Mouse (Mus musculus): ENCODE data around the gene Nrsn1.
A peak's percentile ranks its signal among the peaks of the same experiment; 100 is the strongest.
"Not testable (repeated sequence)": the region's sequence is repeated elsewhere in the genome, so short reads cannot be mapped to it uniquely, and the experiment has no call there.

Gene Nrsn1

GRCm38 (mm10) chr13:25270402-25270801 lies at the start of gene Nrsn1:
Nrsn1 (minus strand) TSS chr13:25270502.
- not testable (repeated sequence) for DNase-seq (ENCODE audit: low read depth, low spot score)

DNA sequence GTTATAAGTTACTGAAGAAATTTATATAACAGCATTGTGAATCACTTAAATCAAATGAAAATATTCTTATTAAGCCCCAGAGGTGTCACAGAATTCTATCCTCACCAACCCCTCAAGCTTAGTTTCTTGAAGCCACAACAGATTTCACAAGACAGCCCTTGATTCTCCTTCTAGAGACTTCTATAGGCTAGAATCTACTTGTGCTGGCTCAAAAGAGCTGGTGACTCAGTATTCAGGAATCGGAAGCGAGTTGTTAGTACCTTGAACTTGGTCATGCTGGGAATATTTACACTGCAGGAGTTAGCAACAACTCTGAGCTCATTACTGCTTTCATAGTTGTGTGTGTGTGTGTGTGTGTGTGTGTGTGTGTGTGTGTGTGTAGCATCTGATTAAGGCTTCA lies 41.8 kb upstream of the Nrsn1 start:
- no peak for DNase-seq (ENCODE audit: low read depth, low spot score)

DNA sequence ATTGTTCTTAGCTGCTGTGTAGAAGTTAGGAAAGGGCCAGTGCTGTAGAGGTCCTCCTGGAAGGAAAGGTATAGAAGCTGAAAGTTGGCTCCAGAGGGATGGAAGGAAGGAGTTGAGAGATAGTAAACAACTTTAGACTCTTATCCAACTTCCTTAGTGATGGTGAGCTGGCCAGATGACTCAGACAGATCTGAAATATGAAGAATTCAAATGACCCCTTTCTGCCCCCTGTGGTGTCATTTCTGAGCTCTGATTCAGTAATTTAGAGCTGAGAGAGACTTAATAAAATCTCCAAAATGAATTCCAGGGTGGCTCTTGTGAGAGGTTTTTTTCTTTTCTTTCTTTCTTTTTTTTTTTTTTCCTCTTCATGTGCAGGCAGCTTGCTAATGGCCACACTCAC lies 39.8 kb upstream of the Nrsn1 start:
- DNase-seq (ENCODE audit: low read depth, low spot score), result no peak

- peak; percentile 27 for DNase-seq (ENCODE audit: low read depth, low spot score)
Observed at GRCm38 (mm10) chr13:25288736-25289135, 18.4 kb upstream of the Nrsn1 start.

DNA sequence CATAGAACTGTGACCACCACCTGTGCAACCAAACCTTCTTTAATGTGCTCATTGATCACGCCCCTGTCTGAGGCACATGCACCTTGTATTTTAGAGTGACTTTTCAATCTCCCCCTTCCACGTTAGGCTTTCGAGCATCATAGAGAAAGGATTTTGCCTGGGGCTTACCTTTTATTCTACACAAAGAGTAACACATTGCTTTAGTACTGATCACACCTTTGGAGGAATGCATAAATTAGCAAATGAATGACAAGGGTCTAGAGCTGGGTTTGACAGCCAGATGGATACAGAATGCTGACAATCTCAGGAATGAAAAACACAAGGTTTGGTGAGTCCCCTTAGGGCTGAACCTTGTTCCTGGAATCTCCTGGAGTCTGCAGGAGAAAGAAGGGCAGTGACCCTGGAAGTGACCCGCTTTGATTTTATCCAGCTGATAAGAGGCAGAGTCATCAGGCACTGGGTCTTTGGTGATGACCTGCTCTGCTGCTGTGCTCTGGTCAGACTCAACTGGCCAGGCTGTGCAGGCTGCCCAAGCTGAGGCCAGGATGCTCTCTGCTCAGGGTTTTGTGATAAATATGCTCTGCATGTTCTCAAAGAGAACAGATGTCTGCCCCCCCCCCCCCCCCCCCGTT lies 4.7 kb upstream of the Nrsn1 start:
- peak; percentile 90 for DNase-seq (ENCODE audit: low read depth, low spot score)

DNA sequence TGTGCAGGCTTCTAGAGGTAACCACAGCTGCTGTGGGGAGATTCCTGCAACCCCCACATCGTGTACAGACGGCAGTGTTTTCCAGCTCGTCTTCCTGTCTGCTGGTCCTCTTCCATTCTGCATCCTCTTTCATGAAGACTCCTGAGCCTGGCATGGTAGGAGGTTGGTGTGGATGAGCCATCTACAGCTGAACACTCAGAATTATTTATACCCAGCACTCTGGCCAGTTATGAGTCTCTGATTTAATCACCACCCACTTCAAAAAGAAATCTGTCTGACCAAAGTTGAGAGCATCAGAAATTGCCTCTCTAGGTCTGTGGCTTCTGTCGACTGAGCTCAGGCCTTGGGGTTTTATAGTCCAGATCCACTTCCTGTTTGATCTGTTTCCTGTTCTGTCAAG lies 1.9 kb upstream of the Nrsn1 start:
- DNase-seq (ENCODE audit: low read depth, low spot score), result no peak

DNA sequence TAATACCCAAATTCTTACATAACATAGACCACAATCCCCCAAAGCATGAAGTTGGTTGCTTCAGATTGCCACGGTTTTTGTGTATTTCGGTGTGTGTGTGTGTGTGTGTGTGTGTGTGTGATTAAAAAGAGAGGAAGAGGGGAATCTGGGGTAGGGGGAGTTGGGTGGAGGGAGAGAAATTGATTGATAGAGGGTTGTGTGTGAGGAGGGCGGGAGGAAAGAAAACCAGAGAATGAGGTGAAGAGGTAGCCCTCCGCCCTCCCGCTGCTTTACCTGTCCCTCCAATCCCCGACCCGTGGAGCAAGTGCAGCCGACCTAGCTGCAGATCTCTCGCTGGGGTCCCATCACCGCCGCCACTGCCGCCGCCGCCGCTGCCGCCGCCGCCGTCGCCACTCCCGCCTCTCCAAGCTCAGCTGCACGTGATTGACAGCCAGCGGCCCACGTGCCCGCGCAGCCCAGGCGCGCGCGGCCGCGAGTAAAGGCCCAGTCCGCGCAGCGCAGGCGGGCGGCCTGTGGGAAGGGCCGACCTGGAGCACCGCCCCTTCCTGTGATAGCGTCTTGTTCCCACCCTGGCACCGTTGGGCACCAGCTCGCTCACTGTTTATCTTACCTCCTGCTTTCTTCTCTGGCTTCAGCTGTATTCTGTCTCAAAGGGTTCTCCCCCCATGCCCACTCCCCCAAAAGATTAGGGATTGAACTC lies 583 bp downstream of the Nrsn1 start:
- peak; percentile 74 for DNase-seq (ENCODE audit: low read depth, low spot score)

GRCm38 (mm10) chr13:25269039-25269438 lies 1.3 kb downstream of the Nrsn1 start:
- DNase-seq (ENCODE audit: low read depth, low spot score), result peak; percentile 73

DNA sequence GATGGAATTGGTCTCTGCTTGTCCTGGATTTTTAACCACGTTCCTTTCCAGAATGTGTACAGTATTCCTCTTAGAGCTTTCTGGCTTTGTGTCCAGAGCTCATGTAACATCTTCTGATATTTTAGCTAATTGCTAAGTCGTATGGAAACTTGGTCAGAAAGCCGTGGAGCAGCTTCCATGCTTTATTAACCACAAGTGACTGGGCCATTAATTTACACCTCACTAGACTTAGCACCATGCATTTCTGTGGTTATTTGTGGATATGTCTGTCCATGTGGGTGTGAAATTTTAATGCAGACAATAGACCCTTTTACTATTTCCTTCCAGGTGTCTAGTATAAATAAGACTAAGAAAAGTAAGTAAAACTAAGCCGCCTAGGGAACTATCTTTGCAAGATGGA lies 7.6 kb downstream of the Nrsn1 start:
- DNase-seq (ENCODE audit: low read depth, low spot score), result no peak

DNA sequence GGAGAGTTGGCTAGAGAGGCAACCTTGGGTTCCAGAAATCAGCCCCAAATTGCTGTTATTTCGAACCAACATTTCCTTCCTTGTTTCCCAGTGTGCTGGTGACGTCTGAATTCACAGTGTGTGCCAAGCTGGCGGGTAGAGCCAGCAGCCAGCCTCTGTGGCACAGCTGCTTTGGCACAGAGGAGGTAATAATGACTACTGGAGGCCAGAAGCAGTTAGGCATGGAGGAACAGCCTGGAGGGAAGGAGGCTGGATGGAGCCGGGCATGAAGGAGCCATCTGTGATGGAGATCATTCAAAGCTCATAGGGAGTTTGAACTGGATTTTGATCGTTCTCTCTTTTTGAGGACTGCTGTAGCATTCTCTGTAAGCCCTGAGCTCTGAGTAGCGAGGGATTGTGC lies 12.7 kb downstream of the Nrsn1 start:
- no peak for DNase-seq (ENCODE audit: low read depth, low spot score)

DNA sequence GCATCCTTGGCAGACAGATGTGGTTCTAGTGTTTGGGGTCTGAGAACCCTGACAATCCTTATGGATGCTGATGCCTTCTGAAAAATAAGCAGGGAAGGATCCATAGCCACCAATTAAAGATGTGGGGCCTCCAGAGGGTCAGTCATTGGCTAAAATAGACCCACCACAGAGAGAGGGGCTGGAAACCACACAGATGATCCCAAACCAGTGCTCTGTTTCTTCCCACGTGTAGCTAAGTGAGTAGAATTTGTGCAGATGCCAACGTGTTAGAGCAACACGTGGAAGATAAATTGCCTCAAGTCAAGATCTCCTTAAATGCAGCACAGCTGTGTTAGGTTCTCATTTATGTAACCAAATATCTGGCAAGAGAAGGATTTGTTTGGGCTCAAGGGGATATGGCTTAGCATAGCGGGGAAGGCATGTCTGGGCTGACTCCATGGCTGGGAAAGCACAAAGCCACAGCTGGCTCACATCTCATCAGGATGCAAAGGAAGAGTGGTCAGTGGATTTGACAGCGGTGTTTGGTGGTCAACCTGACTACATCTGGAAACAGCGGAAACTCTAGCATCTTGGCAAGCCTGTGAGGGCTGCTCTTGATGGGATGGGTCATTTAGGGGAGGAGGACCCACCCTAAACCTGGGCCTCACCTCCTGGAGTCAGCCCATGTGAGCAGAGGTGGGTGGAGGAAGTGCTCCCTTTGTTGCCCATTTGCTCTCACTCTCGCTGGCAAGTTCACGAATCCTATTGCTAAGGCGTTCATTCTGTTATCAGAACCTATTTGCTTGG lies 15.6 kb downstream of the Nrsn1 start:
- DNase-seq (ENCODE audit: low read depth, low spot score), result no peak

DNA sequence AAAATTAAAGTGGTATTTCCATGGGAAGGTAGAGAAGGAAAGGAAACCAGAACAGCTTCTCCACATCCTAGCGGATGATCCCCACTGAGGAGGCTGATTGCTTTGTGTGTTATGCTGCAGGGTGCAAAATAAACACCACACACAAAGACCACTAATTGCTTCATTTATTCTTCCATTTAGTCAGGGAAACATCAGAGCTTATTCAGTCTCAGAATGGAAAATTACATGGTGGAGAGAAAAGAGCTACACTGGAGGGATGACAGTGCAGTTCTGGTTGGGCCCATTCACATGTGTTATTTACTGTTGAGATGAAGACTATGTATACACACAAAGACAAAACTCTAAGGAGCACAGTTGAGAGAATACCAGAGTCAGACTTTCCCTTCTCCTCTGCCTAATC lies 18.4 kb downstream of the Nrsn1 start:
- no peak for DNase-seq (ENCODE audit: low read depth, low spot score)

- no peak for DNase-seq (ENCODE audit: low read depth, low spot score)
Observed at GRCm38 (mm10) chr13:25220186-25220787, 50.0 kb downstream of the Nrsn1 start.

GRCm38 (mm10) chr13:25218394-25218793 lies 51.9 kb downstream of the Nrsn1 start:
- DNase-seq (ENCODE audit: low read depth, low spot score), result no peak

- no peak for DNase-seq (ENCODE audit: low read depth, low spot score)
Observed at GRCm38 (mm10) chr13:25206950-25207349, 63.4 kb downstream of the Nrsn1 start.
